Mouse (Mus musculus): ENCODE measurements at regions not wholly inside any gene's neighbourhood (a gene's known extent, or its start where the extent isn't known, plus 50 kb on each side); places are given as distances from the start of the nearest gene placed in this dataset.

DNA sequence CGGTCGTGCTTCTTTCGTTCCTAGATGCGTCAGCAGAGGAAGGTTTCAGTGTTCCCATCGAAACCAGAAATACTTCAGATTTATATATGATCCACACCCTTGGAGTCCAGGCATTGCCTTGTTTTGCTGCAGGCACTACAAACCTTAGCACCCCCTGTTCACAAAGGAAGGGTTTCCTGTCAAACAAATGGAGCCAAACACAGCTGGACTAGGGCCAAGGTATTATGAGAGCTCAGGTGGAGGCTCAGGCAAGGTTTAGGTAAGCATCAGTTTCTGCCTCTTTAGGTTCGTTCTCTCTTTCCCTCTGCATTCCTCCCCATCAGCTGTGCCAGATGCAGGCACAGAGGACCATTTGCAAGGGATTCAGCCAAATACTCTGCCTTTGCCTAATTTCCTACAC is 377.0 kb upstream of the A1bg start:
- TF ChIP-seq POLR2A (IDR thresholded peaks at IDR 0.05; ENCODE audit: insufficient read length, low read depth) (no peak), TCF12 (IDR thresholded peaks at IDR 0.05; ENCODE audit: insufficient read depth, poor library complexity, severe bottlenecking) (no peak), CEBPB (IDR thresholded peaks at IDR 0.05; ENCODE audit: insufficient read depth, poor library complexity, severe bottlenecking) (no peak), POLR2AphosphoS2 (IDR thresholded peaks at IDR 0.05; ENCODE audit: insufficient read length, low read depth) (no peak), MAX (IDR thresholded peaks at IDR 0.05; ENCODE audit: low read depth) (no peak), MYOG (IDR thresholded peaks at IDR 0.05; ENCODE audit: control insufficient read depth in 1 of 3, insufficient read depth in 1 of 3, insufficient read length in 2 of 3, low read depth in 2 of 3) (no peak), MYOD1 (IDR thresholded peaks at IDR 0.05; ENCODE audit: control insufficient read depth in 1 of 3, insufficient read length in 2 of 3, low read depth in 2 of 3) (no peak), USF1 (IDR thresholded peaks at IDR 0.05; ENCODE audit: low read depth) (no peak), SRF (IDR thresholded peaks at IDR 0.05; ENCODE audit: control insufficient read depth, insufficient read length, low read depth) (no peak)

All from myocyte (in vitro differentiated cells).